Mouse (Mus musculus): ENCODE measurements around the gene Susd2.

DNA sequence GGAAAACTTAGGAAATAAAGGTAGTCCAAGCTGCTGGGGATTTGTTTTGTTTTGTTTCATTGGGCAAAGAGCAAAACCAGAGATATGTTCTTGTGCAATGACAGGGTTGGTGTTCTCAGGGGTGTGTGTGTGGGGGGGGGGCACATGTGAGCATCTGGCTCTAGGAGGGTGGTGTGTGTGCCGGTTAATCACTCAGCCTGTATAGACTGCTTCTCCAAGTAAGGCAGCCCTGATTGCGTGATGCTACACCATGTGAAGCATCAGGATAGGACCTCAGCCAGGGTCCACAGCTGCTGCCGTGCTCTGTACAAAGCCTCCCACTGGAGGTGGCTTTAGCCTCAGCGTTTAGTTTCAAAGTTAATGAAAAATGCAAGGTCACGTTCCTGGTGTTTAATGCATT lies 10.8 kb downstream of the Susd2 start:
- TF ChIP-seq CTCF (IDR thresholded peaks at IDR 0.05; ENCODE audit: low read depth, low read length) (no peak), POLR2A (IDR thresholded peaks at IDR 0.05; ENCODE audit: borderline replicate concordance, low read depth, low read length) (no peak)
